Mouse (Mus musculus): Measurements from ENCODE around the gene Zfp81.
A peak's percentile ranks its signal among the peaks of the same experiment; 100 is the strongest.
"Not testable (repeated sequence)": the region's sequence is repeated elsewhere in the genome, so short reads cannot be mapped to it uniquely, and the experiment has no call there.

Gene Zfp81

DNA sequence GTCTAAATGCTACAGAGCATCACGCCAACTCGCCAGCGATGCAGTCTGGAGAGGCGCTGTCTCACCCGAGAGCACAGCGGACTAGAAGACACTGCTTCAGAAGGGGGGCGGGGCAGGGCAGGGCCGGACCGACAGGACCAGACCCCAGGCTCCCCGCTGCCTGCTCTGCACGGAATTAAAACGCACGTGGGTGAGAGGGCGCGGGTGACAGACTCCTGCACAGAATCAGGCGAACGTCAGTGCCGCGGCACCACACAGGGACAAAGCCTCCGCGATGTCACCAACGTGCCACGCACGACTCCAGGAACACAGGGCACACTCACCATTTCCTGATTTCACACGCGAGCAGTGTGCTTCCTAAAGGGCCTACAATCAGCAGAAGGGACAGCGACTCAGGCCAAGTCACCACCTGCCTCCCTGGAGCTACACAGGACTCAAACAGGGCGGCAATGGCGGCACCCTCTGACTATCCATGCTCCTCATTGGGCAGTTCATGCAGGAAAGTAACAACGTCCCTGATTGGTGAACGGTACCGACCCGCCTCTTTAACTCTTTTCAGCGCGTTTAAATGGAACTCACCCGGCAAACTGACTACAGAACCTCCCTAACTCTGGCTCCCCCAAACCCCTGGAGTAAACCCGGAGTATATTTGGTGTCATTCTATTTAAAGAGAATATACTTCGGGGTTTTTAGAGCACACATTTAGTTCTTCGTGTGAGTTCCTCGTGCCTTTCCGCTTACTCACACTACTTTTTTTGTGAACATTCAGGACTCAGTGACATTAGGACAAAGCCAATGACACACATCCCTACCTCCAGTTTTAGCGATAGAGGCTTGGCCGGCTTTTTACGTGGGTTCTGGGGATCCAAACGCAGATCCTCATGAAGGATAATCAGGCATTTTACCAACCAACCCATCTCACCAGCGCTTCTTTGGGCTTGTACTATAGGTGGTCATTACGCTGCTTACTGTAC lies at the start of gene Zfp81:
Gene Zfp81 (minus strand): TSS at position 468 of the 974 bp plus-strand sequence.
- peak; percentile 79 for DNase-seq

DNA sequence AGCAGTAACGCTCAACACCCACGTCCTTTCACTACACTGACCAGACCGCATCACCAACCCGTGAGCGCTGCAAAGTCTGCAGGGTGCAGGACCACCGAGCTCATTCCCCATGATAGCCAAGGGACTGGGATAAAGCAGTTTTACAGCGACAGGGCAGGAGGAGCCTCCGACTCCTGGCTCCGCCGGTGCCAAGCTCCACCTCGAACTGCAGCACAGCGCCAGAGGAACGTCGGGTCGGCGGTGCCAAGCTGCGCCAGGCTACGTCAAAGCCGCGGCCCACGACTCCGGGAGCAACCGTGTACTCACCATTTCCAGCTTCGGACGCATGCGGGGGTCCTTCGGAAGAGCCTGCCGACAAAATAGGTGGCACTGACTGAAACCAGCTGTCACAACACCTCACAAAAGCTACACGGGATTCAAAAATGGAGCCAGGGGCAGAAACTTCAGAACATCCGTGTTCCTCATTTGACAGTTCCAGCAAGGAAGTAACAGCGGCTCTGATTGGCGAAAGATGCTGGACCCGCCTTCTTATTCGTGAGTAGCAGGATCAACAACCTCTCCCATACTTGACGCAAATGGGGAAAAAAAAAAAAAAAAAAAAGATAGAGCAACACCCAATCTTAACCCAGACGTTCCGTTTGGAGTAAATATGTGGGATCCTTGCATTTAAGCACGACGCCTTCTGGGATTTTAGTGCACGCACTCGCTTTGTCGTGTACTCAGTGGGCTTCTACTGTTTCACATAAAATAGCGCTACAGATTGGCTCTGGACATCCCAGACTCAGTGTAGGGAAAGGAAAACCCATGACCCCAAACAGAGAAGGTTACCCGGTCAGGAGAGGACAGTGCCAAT lies 35.7 kb upstream of the Zfp81 start, which contains the start of gene Zfp101:
Gene Zfp101 (minus strand): TSS at position 460 of the 853 bp plus-strand sequence.
- DNase-seq, result peak; percentile 85

DNA sequence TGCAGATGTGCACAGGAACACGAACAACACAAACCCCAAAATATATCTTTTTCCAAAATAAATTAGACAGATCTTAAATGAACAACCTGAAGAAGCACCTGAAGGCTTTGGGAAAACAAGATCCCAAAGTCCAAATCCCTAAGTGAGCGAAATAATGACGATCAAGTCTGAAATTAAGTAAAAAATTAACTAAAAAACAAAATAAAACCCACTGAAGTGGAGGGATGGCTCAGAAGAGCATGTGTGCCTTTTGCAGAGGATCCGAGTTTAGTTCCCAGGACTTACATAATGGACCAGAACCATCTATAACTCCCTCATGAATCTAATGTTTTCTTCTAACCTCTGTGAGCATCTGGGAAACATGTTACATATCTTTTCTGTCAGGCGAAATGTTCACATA lies 33.6 kb upstream of the Zfp81 start:
- DNase-seq, result no peak

DNA sequence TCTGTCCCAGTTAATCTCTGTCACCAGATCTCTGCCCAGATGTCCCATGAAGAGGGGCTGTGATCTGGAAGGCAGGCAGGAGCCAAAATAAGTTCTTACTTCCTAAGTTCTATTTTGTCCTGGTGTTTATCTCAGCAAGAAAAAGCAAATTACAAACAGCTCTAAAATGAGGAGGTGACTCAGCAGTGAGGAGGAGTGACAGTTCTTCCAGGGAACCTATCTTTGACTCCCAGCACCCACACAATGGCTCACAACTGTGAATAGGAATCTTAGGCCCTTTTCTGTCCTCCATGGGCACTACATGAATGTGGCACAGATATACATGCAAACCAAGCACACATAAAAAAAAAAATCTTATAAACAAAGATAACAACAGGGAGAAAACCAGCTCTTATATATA lies 27.0 kb upstream of the Zfp81 start:
- DNase-seq, result no peak

- DNase-seq, result no peak
Measured at GRCm38 (mm10) chr17:33372795-33373194, 14.1 kb upstream of the Zfp81 start.

DNA sequence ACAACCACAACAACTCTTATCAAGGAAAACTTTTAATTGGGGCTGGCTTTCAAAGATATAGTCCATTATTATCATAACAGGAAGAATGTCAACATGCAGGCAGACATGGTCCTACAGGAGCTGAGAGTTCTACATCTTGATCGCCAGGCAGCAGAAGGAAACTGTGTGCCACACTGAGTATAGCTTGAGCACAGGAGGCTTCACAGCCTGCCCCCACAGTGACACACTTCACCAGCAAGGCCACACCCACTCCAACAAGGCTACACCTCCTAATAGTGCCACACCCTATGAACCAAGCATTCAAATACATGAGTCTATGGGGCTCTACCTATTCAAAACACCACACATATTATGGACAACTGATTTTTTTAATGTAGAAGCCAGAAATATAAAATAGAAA lies 5.7 kb downstream of the Zfp81 start:
- no peak for DNase-seq

- DNase-seq, result not testable (repeated sequence)
Measured at GRCm38 (mm10) chr17:33289876-33290149, 68.9 kb downstream of the Zfp81 start.

- DNase-seq, result not testable (repeated sequence)
Measured at GRCm38 (mm10) chr17:33289039-33289875, 69.4 kb downstream of the Zfp81 start, which contains the start of gene Zfp955b. Gene Zfp955b (plus strand): TSS chr17:33289544.

Measured in cerebellum, adult 11 months (tissue).